Mouse (Mus musculus) cerebellum, postnatal 36 days (tissue): ENCODE measurements at regions not wholly inside any gene's neighbourhood (a gene's known extent, or its start where the extent isn't known, plus 50 kb on each side); places are given as distances from the start of the nearest gene placed in this dataset.
A peak's percentile ranks its signal among the peaks of the same experiment; 100 is the strongest.

Experiments used
- DNase-seq, 2 experiments: peaks; one replicate each; pipeline ENCODE4 v3.0.0; 2021 to 2022; ENCODE audit warnings: mixed read lengths in 2 of 2

DNA sequence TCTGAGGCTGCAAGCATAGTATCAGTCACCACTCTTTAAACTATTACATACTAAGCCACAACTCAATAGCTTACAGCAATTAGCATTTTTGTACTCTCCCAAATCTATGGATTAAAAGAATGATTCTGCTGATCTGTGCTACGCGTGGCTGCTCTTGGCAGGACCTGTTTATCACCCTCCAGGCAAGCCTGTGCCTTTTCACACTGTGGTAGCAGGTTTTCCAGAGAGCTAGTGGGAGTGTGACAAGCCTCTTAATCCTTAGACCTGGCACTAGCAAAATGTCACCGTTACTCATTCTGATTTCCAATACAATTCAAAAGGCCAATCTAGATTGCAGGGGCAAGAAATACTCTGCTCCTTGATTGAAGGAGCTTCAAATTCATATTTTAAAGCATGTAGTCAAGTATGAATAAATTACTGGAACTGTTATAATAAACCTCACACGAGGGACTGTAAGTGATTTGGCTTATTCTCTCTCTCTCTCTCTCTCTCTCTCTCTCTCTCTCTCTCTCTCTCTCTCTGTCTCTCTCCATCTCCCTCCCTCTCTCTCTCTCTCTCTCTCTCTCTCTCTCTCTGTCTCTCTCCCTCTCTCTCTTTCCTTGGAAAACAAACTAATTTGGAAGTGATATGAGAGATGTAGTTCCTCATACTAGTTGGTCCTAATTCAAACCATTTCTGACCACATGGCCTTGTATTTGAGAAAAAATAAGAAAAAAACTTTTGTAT, 286.7 kb upstream of the Ins1 start:
- DNase-seq: peak in 1 of 2 experiments; percentile 8

DNA sequence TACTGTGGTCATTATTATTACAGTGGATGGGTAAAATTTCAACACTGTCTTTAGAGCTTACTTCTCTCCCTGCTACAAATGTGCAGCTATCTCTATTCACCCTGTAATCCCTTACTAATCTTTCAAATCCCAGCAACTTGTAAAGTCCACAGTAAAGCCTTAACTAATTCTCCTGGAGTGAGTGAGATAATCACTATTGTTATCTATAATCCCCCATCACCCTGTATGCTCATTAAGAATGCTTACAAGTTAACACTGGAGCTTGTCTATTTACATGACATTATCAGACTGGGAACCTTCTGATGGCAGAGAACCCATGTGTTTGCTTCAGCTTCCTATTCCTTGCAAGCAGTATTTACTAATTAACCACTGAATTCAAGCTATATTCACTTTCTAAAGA, 266.9 kb upstream of the Ins1 start:
- DNase-seq: no peak
